Mouse (Mus musculus) activated CD4-positive, CD25-positive, alpha-beta regulatory T cell, adult 9 weeks (primary cell): Measurements from ENCODE around the gene Arrb1. TPM values are rescaled to one million over a fixed set of nuclear protein-coding genes. Genes with fewer than 3 reads are reported as not detected.

Experiments used
- polyA plus RNA-seq: library from polyadenylated mRNA; unstranded; fragments of 100-300 nt; shearing (Covaris generic); gene quantifications from one replicate; pipeline ENCODE4 v1.2.1, GENCODE M21; 2017

The Arrb1 gene
- polyA plus RNA-seq = 21.6 TPM

GRCm38 (mm10) chr7:99534901-99535735 is at the start of gene Arrb1:
Gene Arrb1 (plus strand): TSS chr7:99535466.

DNA sequence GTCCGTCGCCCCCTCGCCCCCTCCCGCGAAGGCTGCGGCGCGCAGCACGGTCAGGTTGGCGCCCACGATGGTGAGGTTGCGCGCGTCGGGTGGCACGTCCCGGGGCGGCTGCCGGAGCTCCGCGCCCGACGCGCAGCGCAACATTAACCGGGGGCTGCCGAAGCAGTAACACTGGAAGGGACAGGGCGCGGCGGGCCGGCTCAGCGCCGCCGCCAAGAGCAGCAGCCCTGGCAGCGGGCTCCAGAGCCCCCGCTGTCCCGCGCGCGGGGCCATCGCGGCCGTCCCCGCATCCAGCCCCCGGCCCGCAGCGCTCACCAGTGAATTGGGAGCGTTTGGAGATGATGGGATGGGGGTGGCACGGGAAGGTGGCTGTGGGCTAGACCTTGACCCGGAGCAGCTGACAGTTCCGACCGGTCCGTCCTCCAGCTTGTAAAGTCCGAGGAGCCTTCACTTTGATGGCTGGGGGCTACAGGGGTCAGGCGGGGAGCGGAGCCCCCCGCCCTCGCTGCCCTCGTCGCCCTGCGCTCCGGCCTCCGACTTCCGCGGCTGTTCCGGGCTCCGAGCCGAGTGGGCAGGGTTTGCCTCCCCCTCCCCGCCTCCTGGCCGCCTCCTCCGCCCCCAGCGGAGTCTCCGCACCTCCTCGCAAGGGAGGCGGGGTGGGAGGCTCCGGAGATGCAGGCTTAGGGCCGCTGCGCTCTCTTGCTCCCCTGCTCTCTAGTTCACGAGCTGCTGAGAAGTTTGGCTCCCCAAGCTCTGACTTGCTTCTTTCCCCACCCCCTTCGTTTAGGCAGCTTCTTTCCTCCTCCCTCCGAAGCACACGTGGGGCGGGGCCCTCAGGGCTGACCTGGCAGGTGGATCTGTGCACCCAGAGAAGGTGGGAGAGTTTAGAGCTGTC is 91.4 kb downstream of the Arrb1 start, which contains the start of gene Tpbgl:
TSS of gene Tpbgl (minus strand) at position 728 of the 895 bp plus-strand sequence.

Other genes starting within 250 kb of the Arrb1 start
- 0.17 TPM for gene Serpinh1, start 182.2 kb upstream of the Arrb1 start, polyA plus RNA-seq
- gene Gdpd5, start 154.1 kb upstream of the Arrb1 start, polyA plus RNA-seq = 25.1 TPM
- not detected for gene Klhl35, start 69.5 kb upstream of the Arrb1 start, polyA plus RNA-seq
- 1,577 TPM for gene Rps3, start 51.7 kb upstream of the Arrb1 start, polyA plus RNA-seq
- not detected for gene Tpbgl, start 91.6 kb downstream of the Arrb1 start, polyA plus RNA-seq
- 0.37 TPM for gene Slco2b1, start 175.9 kb downstream of the Arrb1 start, polyA plus RNA-seq
- not detected for gene Olfr520, start 194.8 kb downstream of the Arrb1 start, polyA plus RNA-seq
- not detected for gene Olfr521, start 228.0 kb downstream of the Arrb1 start, polyA plus RNA-seq